Mouse (Mus musculus) T-helper 17 cell (primary cell): Measurements from ENCODE around the gene Scn1a.

Experiments
- in situ Hi-C, 2 experiments: fragments of 300-600 bp; cut with MboI, MseI; formaldehyde crosslinking; loops; 1 replicate in 1 of 2; 2 replicates in 1 of 2; pipeline ENCODE4 v1.15.1; 2025; ENCODE audit warnings: high pct_unique_total_duplicates in 2 of 2

The Scn1a gene

GRCm38 (mm10) chr2:66440711-66441110 lies at the start of gene Scn1a:
Gene Scn1a, minus strand, starts transcription at chr2:66440840.
- in situ Hi-C loops, result no loop called here

GRCm38 (mm10) chr2:66478395-66478794 lies 37.8 kb upstream of the Scn1a start:
- in situ Hi-C loops, result no loop called here

DNA sequence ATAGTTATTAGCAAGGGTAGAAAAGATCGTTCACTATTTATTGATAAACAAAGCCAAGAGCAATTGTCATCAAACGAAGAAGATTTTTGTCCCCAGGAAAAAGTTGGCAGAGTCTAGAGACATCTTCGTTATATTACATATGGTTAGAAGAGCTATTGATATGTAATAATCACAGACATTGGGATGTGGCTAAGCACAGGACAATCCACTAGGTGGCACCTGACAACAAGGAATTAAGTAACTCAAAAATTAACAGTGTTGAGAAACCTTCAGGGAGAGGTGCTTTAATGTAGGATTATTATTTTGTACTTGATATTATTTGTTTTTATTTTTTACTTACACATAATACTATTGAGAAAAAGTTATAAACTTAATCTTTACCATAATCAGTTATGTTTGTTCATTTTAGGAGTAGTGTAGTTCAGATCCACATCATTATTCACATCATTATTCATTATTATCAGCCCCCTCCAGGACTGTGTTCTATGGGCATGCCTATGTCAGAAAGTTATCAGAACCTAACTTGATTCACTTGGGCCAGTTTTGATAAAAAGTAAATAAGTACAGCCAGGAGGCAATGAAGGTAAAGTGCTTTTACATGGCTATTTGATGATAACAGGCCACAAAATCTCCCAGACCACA lies 32.7 kb upstream of the Scn1a start:
- in situ Hi-C loops, result no loop called here

- in situ Hi-C loops, result no loop called here
Observed at GRCm38 (mm10) chr2:66465484-66465883, 24.8 kb upstream of the Scn1a start.

DNA sequence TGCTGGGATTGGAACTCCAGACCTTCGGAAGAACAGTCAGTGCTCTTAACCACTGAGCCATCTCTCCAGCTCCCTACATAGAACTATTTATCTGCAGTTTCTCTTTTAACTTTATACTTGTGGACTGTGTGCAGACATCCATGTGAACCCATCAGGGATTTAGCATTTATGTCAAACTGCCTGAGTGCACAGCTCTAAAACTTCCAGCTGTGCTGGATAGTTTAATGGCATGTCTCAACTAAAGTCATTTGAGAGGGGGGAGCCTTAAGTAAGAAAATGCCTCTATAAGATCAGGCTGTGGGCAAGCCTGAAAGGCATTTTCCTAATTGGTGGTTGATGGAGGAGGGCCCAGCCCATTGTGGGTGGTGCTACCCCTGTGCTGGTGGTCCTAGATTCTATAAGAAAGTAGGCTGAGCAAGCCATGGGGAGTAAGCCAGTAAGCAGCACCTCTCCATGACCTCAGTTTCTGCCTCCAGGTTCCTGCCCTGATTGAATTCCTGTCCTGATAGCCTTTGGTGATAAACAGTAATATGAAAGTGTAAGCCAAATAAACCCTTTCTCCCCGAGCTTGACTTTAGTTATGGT lies 24.3 kb upstream of the Scn1a start:
- in situ Hi-C loops, result no loop called here

DNA sequence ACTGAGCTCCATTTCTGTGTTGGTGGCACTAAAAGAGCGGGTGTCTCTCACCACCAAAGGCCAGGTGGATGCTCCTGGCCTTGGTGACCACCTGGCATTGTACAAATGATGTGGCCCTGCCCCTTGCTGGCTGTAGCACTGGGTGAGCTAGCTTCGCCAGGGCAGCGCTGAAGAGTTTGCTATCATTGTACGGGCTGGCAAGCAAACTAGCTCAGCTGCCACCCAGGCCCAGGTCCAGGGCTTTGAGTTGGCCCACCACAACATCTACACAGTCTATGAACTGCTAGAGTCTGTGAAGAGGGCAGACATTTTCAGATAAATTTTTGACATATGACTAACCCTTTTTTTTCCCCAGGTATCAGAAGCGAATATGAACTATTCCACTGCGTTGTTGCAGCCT lies 23.3 kb upstream of the Scn1a start:
- in situ Hi-C loops, result no loop called here

GRCm38 (mm10) chr2:66462458-66462857 lies 21.8 kb upstream of the Scn1a start:
- in situ Hi-C loops, result no loop called here

DNA sequence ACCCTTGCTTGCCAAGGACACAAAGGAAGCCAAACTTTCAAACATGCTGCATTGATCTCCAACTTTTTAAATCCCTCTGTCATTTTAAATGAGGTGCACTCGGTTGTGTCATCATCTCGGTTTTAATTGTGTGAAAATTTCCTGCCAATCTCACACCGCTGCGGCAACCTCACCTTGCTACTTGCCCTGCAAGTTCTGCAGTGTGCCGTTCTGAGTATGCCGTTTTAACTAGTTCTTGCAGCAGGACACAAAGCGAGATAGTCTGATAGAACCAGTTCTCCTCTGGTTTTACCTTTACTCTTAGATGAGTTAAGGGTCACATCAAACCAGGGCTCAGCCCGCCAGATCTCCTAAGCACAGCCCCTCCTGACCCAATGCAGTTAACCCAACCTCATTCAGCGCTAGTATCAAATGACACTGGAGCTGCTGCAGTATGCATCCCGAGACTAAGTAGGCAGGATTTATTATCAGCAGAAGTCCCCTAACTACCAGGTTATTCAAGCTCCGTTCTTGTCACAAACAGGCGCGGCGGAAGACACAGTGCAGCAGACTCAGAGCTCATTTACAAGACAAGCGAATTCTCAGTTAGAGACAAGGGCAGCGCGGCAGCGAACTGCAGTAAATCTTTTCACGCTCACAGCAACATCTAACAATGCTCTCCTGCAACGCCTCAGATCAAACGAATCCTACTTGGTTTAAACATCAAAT lies 722 bp downstream of the Scn1a start:
- in situ Hi-C loops, result no loop called here

DNA sequence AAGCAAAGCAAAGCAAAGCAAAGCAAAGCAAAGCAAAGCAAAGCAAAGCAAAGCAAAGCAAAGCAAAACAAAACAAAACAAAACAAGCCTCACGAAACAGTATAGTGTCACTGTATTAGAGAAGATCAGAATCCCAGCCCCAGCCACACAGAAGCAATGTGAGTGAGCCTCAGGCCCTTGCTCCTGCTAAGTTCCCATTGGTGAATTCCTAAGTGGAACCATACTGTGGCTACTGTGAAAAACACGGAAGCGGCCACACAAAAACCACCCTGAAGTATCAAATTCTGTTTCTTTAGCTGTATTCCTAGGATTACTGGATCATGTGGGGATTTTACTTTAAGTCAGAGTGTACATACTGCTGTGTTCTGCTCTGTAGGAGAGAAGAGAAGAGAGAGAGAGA lies 4.4 kb downstream of the Scn1a start:
- in situ Hi-C loops, result no loop called here

GRCm38 (mm10) chr2:66409740-66410290 lies 30.8 kb downstream of the Scn1a start:
- in situ Hi-C loops, result loop anchor here (5.0 to 25.0 kb wide), 5 partner anchors 148 to 998 kb away; partner anchors contain the start of gene Ttc21b (in 1 of the 2)

DNA sequence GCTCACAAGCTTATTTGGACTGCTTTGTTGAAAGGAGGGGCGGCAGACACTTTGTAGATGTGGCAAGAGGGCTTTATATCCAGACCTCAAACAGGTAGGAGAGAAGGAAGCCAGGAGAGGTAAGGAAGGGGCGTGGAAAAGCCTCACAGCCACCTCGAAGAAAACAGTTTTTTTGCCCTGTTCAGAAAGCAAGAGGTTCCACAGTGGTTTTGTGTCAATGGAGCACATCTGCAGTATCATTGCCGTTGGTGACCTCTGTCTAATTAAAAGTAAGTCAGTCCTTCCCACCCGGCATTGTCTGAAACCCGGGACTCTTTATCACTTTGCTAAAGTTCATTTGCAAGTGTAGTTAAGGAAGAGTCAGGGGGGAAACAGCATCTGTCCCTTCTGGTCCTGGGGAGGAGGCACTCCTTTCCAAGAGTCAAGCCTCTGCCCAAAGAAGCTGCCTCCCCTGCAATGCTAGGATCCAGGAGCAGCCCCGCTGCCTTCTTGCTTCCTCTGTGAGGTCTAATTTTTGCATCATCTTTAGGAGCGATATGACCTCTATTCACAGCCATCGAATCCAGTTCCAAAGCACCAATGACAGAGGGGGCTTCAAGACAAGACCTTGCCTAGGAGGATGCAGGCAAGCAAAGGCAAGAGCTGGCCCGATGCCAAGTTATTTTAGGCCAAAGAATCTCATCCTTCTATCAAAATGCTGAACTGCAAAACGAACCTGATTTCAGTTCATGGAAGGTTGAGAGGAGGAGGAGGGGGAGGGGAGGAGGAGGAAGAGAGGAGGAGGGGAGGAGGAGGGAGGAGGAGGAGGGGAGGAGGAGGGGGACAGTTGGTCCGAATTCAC lies 31.5 kb downstream of the Scn1a start:
- in situ Hi-C loops, result loop anchor here (5.0 to 25.0 kb wide), 4 partner anchors 147 to 997 kb away; partner anchors contain the start of gene Ttc21b (in 1 of the 2)

GRCm38 (mm10) chr2:66408456-66408855 lies 32.2 kb downstream of the Scn1a start:
- in situ Hi-C loops, result loop anchor here (5.0 to 25.0 kb wide), 4 partner anchors 146 to 996 kb away; partner anchors contain the start of gene Ttc21b (in 1 of the 2)

- in situ Hi-C loops, result no loop called here
Observed at GRCm38 (mm10) chr2:66392586-66392985, 48.1 kb downstream of the Scn1a start.

- in situ Hi-C loops, result no loop called here
Observed at GRCm38 (mm10) chr2:66367957-66368356, 72.7 kb downstream of the Scn1a start.

- in situ Hi-C loops, result no loop called here
Observed at GRCm38 (mm10) chr2:66350590-66350989, 90.0 kb downstream of the Scn1a start.

- in situ Hi-C loops, result no loop called here
Observed at GRCm38 (mm10) chr2:66346622-66347021, 94.0 kb downstream of the Scn1a start.

DNA sequence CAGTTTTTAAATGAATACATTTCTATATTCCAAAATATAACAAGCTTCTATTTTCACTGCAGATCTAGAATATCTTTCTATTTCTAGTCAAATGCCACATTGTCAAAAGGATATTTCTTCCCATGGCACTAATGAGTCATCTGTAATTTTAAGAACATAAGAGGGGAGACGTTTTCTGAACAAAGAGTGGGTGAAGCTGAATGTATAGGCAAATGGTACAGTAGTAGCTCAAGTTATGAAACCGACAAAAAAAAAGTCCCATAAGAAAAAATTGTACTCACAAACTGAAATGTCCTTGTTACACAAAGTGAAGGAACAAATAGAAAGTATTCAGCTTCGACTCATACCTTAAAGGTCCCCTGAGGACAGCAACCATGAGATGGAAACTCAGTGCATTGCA lies 94.5 kb downstream of the Scn1a start:
- in situ Hi-C loops, result no loop called here

DNA sequence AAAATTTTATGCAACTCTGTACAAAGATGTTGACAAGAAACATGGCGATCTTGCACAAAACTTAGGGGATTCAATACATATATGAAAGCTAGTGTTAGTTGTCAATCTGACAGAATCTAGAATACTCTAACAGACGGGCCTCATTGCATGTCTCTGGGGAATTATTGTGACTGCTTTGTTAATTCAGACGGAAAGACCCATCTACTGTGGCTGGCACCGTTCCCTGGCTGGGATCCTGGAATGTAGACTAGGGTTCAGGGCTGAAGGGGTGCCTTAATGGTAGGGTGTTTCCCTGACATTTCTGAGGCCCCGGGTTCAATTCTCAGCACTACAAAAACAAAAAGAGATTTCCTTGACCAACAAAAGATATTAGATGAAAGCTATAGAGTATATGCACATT lies 103.2 kb downstream of the Scn1a start:
- in situ Hi-C loops, result no loop called here

DNA sequence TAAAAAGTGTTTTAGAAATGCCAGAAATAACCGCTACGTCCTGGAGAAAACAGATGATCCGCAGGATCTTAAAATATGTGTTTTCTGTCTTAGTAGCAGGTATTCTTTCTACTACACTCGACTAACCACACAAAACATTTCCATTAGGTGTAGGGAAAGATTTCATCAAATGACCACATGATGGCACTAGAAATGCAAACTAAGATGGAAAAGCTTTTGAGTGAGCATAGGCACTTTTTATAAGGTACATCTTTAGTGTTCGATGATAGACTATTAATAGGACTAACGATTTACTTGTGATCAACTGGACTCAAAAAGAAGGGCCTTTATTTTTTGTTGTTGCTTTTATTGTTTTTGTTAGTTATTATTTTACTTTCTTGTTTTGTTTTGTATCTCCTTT lies 104.2 kb downstream of the Scn1a start:
- in situ Hi-C loops, result no loop called here

- in situ Hi-C loops, result no loop called here
Observed at GRCm38 (mm10) chr2:66272551-66272950, 168.1 kb downstream of the Scn1a start.
